ENCODE assay signal across 23 mouse cellular contexts in genomic region chr8:103748734-103749133, GRCm38 (mm10).
DNase-seq lines count a peak whose midpoint lies in the region; ATAC-seq and TF ChIP-seq lines count a peak whose summit lies in the region.
"Had no signal": no experiment of that assay in that cellular context is flagged by ENCODE, and none has a peak within 500 bp of the region (broad histone marks: within the 10 kb centered on the region; RNA-seq: fewer than 3 reads in every experiment).

No protein-coding gene starts in this region.

- no peak overlapping the region for H3K27ac ChIP-seq in heart, adult 2 months
- no peak overlapping the region for H3K27ac ChIP-seq in intestine, embryonic 14.5 days (ENCODE audit: low read depth)
- no peak overlapping the region for H3K27ac ChIP-seq in intestine, embryonic 16.5 days (ENCODE audit: low read length)
- H3K27ac ChIP-seq: embryonic facial prominence, embryonic 10.5 days; embryonic facial prominence, embryonic 12.5 days; forebrain, embryonic 13.5 days; forebrain, embryonic 15.5 days had no signal

- no peak overlapping the region for H3K4me3 ChIP-seq in heart, adult 2 months
- H3K4me3 ChIP-seq in intestine, embryonic 14.5 days (ENCODE audit: low read depth, low read length) = no peak overlapping the region
- no peak overlapping the region for H3K4me3 ChIP-seq in intestine, embryonic 16.5 days (ENCODE audit: low read length)
- H3K4me3 ChIP-seq: embryonic facial prominence, embryonic 10.5 days; embryonic facial prominence, embryonic 12.5 days; forebrain, embryonic 13.5 days; forebrain, embryonic 15.5 days had no signal

- H3K27me3 ChIP-seq in heart, adult 2 months (ENCODE audit: control insufficient read depth, insufficient read depth, low read length) = no peaks in the 10 kb centered on the region
- H3K27me3 ChIP-seq in intestine, embryonic 14.5 days (replicated peaks; ENCODE audit: control insufficient read depth, insufficient read depth, low read length) = no peaks in the 10 kb centered on the region
- no peaks in the 10 kb centered on the region for H3K27me3 ChIP-seq in intestine, embryonic 16.5 days (replicated peaks; ENCODE audit: control insufficient read depth, insufficient read depth, low read length)
- H3K27me3 ChIP-seq: CH12.LX; embryonic facial prominence, embryonic 12.5 days; forebrain, embryonic 13.5 days; forebrain, embryonic 15.5 days; Patski had no signal

- no peaks in the 10 kb centered on the region; the same call in 1 of the 2 replicates for H3K4me1 ChIP-seq in heart, adult 2 months (ENCODE audit: control insufficient read depth, insufficient read depth, low read length)
- H3K4me1 ChIP-seq in intestine, embryonic 14.5 days (replicated peaks; ENCODE audit: control insufficient read depth, insufficient read depth, low read length) = 0 out of 2 replicates have a peak, but pooled peaks cover 5% of the 10 kb centered on the region
- H3K4me1 ChIP-seq in intestine, embryonic 16.5 days (ENCODE audit: control insufficient read depth, insufficient read depth, low read length) = no peaks in the 10 kb centered on the region
- H3K4me1 ChIP-seq: forebrain, embryonic 13.5 days; forebrain, embryonic 15.5 days had no signal

- intact Hi-C loops in heart, adult 2 months (cut with DNase I) = no loop called here

- peak; percentile 83 for DNase-seq in heart, adult 11 months
- DNase-seq in heart, adult 2 months = no peak
- DNase-seq in intestine, embryonic 14.5 days (ENCODE audit: low spot score) = peak; percentile 50
- no peak for DNase-seq in cerebellum, adult 18-20 months
- DNase-seq in cerebellum, adult 8-10 months = no peak
- DNase-seq: adrenal gland, adult 8-10 months; adrenal gland, postnatal 14 days; adrenal gland, postnatal 36 days; B cell, adult 2 months; cerebellum, adult 11-12 months; cerebellum, adult 9-10 months; cerebellum, postnatal 25 days; forebrain, postnatal 0 days had no signal

- no peak overlapping the region for H3K4me2 ChIP-seq in intestine, embryonic 14.5 days (ENCODE audit: low read length)
- H3K4me2 ChIP-seq in intestine, embryonic 16.5 days (ENCODE audit: low read depth, low read length) = no peak overlapping the region
- H3K4me2 ChIP-seq: embryonic facial prominence, embryonic 12.5 days; forebrain, embryonic 13.5 days; forebrain, embryonic 15.5 days had no signal

- 68% methylated on average over 4 of the region's 4 CpGs for WGBS in heart, adult 2 months
- WGBS in intestine, embryonic 14.5 days = 64% methylated on average over 4 of the region's 4 CpGs
- WGBS in intestine, embryonic 16.5 days = 44% methylated on average over 4 of the region's 4 CpGs

- H3K9ac ChIP-seq in heart, adult 2 months (ENCODE audit: low read depth, low read length) = no peak overlapping the region
- no peak overlapping the region for H3K9ac ChIP-seq in intestine, embryonic 14.5 days (ENCODE audit: low read length)
- H3K9ac ChIP-seq in intestine, embryonic 16.5 days (ENCODE audit: low read depth, low read length) = no peak overlapping the region
- H3K9ac ChIP-seq: embryonic facial prominence, embryonic 12.5 days; forebrain, embryonic 13.5 days; forebrain, embryonic 15.5 days; forebrain, postnatal 0 days had no signal

- no peaks in the 10 kb centered on the region for H3K79me2 ChIP-seq in heart, adult 2 months (replicated peaks; ENCODE audit: control insufficient read depth, insufficient read depth, low read length)

- no peaks in the 10 kb centered on the region for H3K36me3 ChIP-seq in heart, adult 2 months (ENCODE audit: control insufficient read depth, insufficient read depth, low read length)
- no peaks in the 10 kb centered on the region for H3K36me3 ChIP-seq in intestine, embryonic 14.5 days (ENCODE audit: control insufficient read depth, insufficient read depth, low read length)
- no peaks in the 10 kb centered on the region for H3K36me3 ChIP-seq in intestine, embryonic 16.5 days (ENCODE audit: control insufficient read depth, insufficient read depth, low read length)
- H3K36me3 ChIP-seq: embryonic facial prominence, embryonic 10.5 days; embryonic facial prominence, embryonic 12.5 days; forebrain, embryonic 15.5 days; G1E had no signal

- no peak for ATAC-seq in intestine, embryonic 14.5 days (replicated peaks; ENCODE audit: low FRiP score, low TSS enrichment, low read depth)
- peak; percentile 92 for ATAC-seq in intestine, embryonic 16.5 days
- ATAC-seq: activated CD4-positive, CD25-positive, alpha-beta regulatory T cell, adult 4 months; CD4-positive, CD25-positive, alpha-beta regulatory T cell, adult 4 months; forebrain, embryonic 13.5 days; forebrain, embryonic 15.5 days; forebrain, postnatal 0 days; Patski had no signal

- no peak for TF ChIP-seq EP300 in heart, adult 2 months (IDR thresholded peaks at IDR 0.05; ENCODE audit: insufficient read depth, low read depth, low read length)

- TF ChIP-seq POLR2A in heart, adult 2 months (IDR thresholded peaks at IDR 0.05; ENCODE audit: insufficient read depth, low read depth, low read length) = no peak

- no peaks in the 10 kb centered on the region for H3K9me3 ChIP-seq in intestine, embryonic 14.5 days (ENCODE audit: control insufficient read depth, low read length)
- no peaks in the 10 kb centered on the region for H3K9me3 ChIP-seq in intestine, embryonic 16.5 days (ENCODE audit: control insufficient read depth, low read length)
- H3K9me3 ChIP-seq: embryonic facial prominence, embryonic 10.5 days; embryonic facial prominence, embryonic 12.5 days; forebrain, embryonic 13.5 days; forebrain, embryonic 15.5 days had no signal

- TF ChIP-seq CTCF in heart, adult 2 months (IDR thresholded peaks at IDR 0.05) = no peak

Comparison
In these comparisons a context has a peak if more than half of its experiments do, and no peak if none do; other contexts are left out.
1. DNase-seq: peak in heart, adult 11 months (single experiment) and intestine, embryonic 14.5 days (single experiment); none in heart, adult 2 months (0 of 2), cerebellum, adult 18-20 months (0 of 2) and cerebellum, adult 8-10 months (single experiment).